Mouse (Mus musculus): ENCODE results near the gene 4931406C07Rik. TPM values are rescaled to one million over a fixed set of nuclear protein-coding genes. Genes with fewer than 3 reads are reported as not detected.

4931406C07Rik gene
- polyA plus RNA-seq (2012; rRNA removed), result 21.5 and 24.3 TPM in 2 replicates

DNA sequence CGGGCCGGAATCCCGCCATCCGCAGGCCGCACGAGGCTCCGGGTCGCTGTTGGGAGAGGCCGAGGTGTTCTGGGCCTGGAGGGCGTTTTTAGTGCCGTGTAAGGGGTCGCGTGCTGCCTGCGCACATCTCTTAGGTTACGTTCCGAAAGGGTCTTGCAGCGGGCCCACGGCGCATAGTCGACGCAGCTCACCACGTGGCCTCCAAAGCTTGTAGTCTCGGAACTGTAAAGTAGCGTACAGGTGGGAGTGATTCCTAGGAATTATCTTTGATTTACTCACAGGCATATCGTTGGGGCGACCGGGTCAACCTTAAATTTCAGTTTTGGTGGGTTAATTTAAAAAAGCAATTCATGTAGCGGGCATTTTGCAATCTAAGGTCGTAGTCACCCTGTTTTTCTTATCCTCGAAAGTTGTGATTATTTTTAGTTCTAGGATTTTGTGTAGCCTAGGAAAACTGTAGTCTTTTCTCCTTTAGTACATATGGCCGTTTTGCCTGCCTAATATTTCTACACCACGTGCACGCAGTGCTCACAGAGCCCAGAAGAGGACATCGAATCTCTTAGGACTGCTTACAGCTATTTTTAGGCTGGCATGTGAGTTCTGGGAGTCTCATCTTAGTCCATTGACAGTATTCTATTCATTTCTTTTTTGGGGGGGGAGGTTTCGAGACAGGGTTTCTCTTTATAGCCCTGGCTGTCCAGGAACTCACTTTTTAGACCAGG, at the start of gene 4931406C07Rik:
Gene 4931406C07Rik (minus strand): TSS at position 51 of the 722 bp plus-strand sequence.

GRCm38 (mm10) chr9:15305503-15306397, 498 bp downstream of the 4931406C07Rik start, which contains the start of gene Taf1d:
Gene Taf1d, plus strand, starts transcription at chr9:15306214.

DNA sequence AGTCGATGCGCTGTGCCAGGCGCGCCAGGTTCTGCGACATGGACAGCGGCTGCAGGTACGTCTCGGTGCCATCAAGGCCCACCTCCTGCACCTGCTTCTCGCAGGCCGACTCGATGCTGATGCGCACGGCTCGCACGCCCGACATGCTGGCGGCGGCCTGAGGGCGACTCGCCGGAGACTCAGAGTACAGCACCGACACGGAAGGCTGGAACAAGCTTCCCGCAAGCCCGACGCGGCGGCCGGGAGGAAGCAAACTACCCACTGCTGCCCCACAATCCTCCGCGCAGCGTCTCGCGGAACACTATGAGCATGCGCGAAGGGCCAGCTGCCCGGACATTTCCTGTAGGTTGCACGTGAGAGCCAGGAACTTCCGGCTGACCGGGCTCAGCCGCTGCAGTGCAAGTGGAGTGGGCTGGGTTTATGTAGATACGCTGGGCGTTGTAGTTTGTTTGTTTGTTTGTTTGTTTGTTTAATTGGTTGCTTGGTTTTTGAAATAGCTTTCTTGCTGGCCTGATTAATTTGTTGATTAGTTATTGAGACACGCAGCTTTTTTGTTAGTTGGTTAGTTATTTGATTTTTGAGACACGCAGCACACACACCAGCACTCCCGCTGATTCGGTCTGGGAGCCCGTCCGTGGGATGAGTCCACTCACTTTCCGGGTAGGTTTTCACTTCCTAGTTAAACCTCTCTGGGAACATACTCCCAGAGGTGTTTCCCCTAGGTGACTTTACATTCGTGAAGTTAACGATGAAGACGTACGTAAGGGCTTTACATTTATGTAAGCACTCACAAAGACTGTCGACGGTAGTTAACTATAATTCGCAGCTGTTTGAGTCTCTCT, 26.4 kb downstream of the 4931406C07Rik start, which contains the start of gene Med17:
Gene Med17 (minus strand): TSS at position 283 of the 842 bp plus-strand sequence.

GRCm38 (mm10) chr9:15239042-15239925, 67.0 kb downstream of the 4931406C07Rik start, which contains the start of gene Vstm5:
Gene Vstm5, plus strand, starts transcription at chr9:15239045.

Other genes starting within 250 kb of the 4931406C07Rik start
- gene Hephl1, start 194.3 kb downstream of the 4931406C07Rik start, polyA plus RNA-seq (2012; rRNA removed), result 0.03 TPM in 1 of 2 replicates, not detected in the other
- 12.1 and 13.8 TPM in 2 replicates for gene Vstm5, start 67.4 kb downstream of the 4931406C07Rik start, polyA plus RNA-seq (2012; rRNA removed)
- 46.1 and 53.3 TPM in 2 replicates for gene Med17, start 26.5 kb downstream of the 4931406C07Rik start, polyA plus RNA-seq (2012; rRNA removed)
- 102 and 108 TPM in 2 replicates for gene Taf1d, start 234 bp downstream of the 4931406C07Rik start, polyA plus RNA-seq (2012; rRNA removed)
- 29.5 and 34.7 TPM in 2 replicates for gene Cep295, start 51.3 kb upstream of the 4931406C07Rik start, polyA plus RNA-seq (2012; rRNA removed)
- 9.4 and 11.5 TPM in 2 replicates for gene Smco4, start 187.0 kb upstream of the 4931406C07Rik start, polyA plus RNA-seq (2012; rRNA removed)